Mouse (Mus musculus): ENCODE results near the gene Syna. TPM values are rescaled to one million over a fixed set of nuclear protein-coding genes. Genes with fewer than 3 reads are reported as not detected.

The Syna gene
- polyA plus RNA-seq, 1 experiment = not detected

DNA sequence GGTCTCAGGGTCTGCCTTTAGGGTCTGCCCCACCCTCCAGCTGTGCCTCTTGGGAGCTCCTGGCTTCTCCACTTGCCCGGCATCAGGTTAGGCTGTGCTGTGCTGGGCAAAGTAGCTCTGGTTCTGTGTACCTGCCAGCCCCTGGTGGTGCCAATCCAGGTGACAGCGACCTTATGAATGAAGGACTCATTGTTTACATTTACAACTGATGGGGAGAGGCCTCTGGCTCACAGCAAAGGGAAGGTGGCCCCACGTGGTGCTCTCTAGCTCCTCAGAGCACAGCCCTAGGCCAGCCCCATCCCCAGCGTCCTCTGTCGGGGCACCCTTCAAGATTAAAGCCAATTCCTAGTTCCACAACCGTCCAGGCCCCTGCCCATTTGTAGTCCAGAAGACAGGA lies 9.1 kb downstream of the Syna start:
- Histone ChIP-seq H3K27ac (ENCODE audit: control insufficient read depth, insufficient read depth, low read depth, low read length, poor library complexity) (no peak overlapping the region), H3K4me3 (replicated peaks; ENCODE audit: control insufficient read depth, low read depth, low read length) (no peak overlapping the region), H3K4me1 (ENCODE audit: control insufficient read depth, insufficient read depth, low read length) (no peaks in the 10 kb centered on the region; the same call in 1 of the 2 replicates)
- 15% methylated on average over 6 of the region's 6 CpGs for WGBS
- TF ChIP-seq CTCF (IDR thresholded peaks at IDR 0.05; ENCODE audit: control insufficient read depth, insufficient read depth, low read length) = no peak
- no peak for TF ChIP-seq POLR2A (IDR thresholded peaks at IDR 0.05; ENCODE audit: borderline replicate concordance, control insufficient read depth, low read depth, low read length)

- Histone ChIP-seq H3K4me3 (replicated peaks; ENCODE audit: control insufficient read depth, low read depth, low read length) (no peak overlapping the region), H3K27ac (ENCODE audit: control insufficient read depth, insufficient read depth, low read depth, low read length, poor library complexity) (no peak overlapping the region), H3K4me1 (ENCODE audit: control insufficient read depth, insufficient read depth, low read length) (no peaks in the 10 kb centered on the region; the same call in 1 of the 2 replicates)
- no peak for TF ChIP-seq POLR2A (IDR thresholded peaks at IDR 0.05; ENCODE audit: borderline replicate concordance, control insufficient read depth, low read depth, low read length)
- TF ChIP-seq CTCF (IDR thresholded peaks at IDR 0.05; ENCODE audit: control insufficient read depth, insufficient read depth, low read length) = no peak
- 67% methylated on average over 3 of the region's 3 CpGs for WGBS
These were observed 10.3 kb downstream of the Syna start for GRCm38 (mm10) chr5:134549640-134550168.

DNA sequence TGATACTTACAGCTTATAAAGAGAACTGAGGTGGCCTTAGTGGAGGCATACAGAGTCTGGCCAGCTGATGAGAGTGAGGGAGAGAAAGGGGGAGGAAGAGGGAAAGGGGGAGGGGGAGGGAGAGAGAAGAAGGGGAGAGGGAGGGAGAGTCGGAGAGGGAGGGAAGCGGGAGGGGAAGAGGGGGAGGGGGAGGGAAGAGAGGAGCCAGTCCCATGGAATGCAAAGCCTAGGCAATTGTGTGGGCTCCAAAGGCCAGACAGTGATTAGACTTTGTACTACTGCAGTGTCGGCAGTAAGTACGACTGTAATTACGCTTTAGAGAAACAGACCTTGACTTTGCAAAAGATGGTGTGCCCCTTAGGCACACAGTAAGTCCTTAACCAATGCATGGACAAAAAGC lies 11.7 kb downstream of the Syna start:
- Histone ChIP-seq H3K4me1 (ENCODE audit: control insufficient read depth, insufficient read depth, low read length) (no peaks in the 10 kb centered on the region; the same call in 1 of the 2 replicates), H3K27ac (ENCODE audit: control insufficient read depth, insufficient read depth, low read depth, low read length, poor library complexity) (no peak overlapping the region), H3K4me3 (replicated peaks; ENCODE audit: control insufficient read depth, low read depth, low read length) (no peak overlapping the region)
- WGBS = 68% methylated on average over 5 of the region's 5 CpGs
- TF ChIP-seq CTCF (IDR thresholded peaks at IDR 0.05; ENCODE audit: control insufficient read depth, insufficient read depth, low read length) = no peak
- no peak for TF ChIP-seq POLR2A (IDR thresholded peaks at IDR 0.05; ENCODE audit: borderline replicate concordance, control insufficient read depth, low read depth, low read length)

GRCm38 (mm10) chr5:134546790-134547189 lies 13.2 kb downstream of the Syna start:
- 72% methylated on average over 7 of the region's 7 CpGs for WGBS
- Histone ChIP-seq H3K4me3 (replicated peaks; ENCODE audit: control insufficient read depth, low read depth, low read length) (no peak overlapping the region), H3K4me1 (ENCODE audit: control insufficient read depth, insufficient read depth, low read length) (no peaks in the 10 kb centered on the region; the same call in 1 of the 2 replicates), H3K27ac (ENCODE audit: control insufficient read depth, insufficient read depth, low read depth, low read length, poor library complexity) (no peak overlapping the region)
- TF ChIP-seq POLR2A (IDR thresholded peaks at IDR 0.05; ENCODE audit: borderline replicate concordance, control insufficient read depth, low read depth, low read length) (no peak), CTCF (IDR thresholded peaks at IDR 0.05; ENCODE audit: control insufficient read depth, insufficient read depth, low read length) (no peak)

DNA sequence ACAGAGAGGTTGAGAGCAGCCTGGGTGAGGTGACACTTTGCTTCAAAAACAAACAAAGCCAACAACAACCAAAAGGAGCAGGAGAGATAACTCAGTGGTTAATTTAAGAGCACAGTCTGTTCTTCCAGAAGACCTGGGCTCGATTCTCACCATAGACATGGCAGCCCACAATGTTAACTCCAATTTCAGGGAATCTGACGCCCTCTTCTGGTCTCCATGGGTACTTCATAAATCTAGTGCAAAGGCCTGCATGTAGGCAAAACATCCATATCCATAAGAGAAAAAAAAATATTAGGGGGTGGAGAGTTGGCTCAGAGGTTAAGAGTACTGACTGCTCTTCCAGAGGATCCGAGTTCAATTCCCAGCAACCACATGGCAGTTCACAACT lies 14.7 kb downstream of the Syna start:
- TF ChIP-seq POLR2A (IDR thresholded peaks at IDR 0.05; ENCODE audit: borderline replicate concordance, control insufficient read depth, low read depth, low read length) = no peak
- H3K4me3 ChIP-seq (replicated peaks; ENCODE audit: control insufficient read depth, low read depth, low read length) = no peak overlapping the region
- WGBS = 63% methylated on average over 3 of the region's 3 CpGs
- H3K4me1 ChIP-seq (ENCODE audit: control insufficient read depth, insufficient read depth, low read length) = no peaks in the 10 kb centered on the region
- H3K27ac ChIP-seq (ENCODE audit: control insufficient read depth, insufficient read depth, low read depth, low read length, poor library complexity) = no peak overlapping the region

- TF ChIP-seq POLR2A (IDR thresholded peaks at IDR 0.05; ENCODE audit: borderline replicate concordance, control insufficient read depth, low read depth, low read length) (no peak), CTCF (IDR thresholded peaks at IDR 0.05; ENCODE audit: control insufficient read depth, insufficient read depth, low read length) (no peak)
- 86% methylated on average over 19 of the region's 19 CpGs for WGBS
- Histone ChIP-seq H3K4me3 (replicated peaks; ENCODE audit: control insufficient read depth, low read depth, low read length) (no peak overlapping the region), H3K27ac (ENCODE audit: control insufficient read depth, insufficient read depth, low read depth, low read length, poor library complexity) (no peak overlapping the region), H3K4me1 (ENCODE audit: control insufficient read depth, insufficient read depth, low read length) (no peaks in the 10 kb centered on the region)
These were observed 15.3 kb downstream of the Syna start for GRCm38 (mm10) chr5:134544516-134545241.

- no peaks in the 10 kb centered on the region for H3K4me1 ChIP-seq (ENCODE audit: control insufficient read depth, insufficient read depth, low read length)
- no peak overlapping the region for H3K4me3 ChIP-seq (replicated peaks; ENCODE audit: control insufficient read depth, low read depth, low read length)
- 78% methylated on average over 7 of the region's 7 CpGs for WGBS
- TF ChIP-seq CTCF (IDR thresholded peaks at IDR 0.05; ENCODE audit: control insufficient read depth, insufficient read depth, low read length) = no peak
- no peak for TF ChIP-seq POLR2A (IDR thresholded peaks at IDR 0.05; ENCODE audit: borderline replicate concordance, control insufficient read depth, low read depth, low read length)
- no peak overlapping the region for H3K27ac ChIP-seq (ENCODE audit: control insufficient read depth, insufficient read depth, low read depth, low read length, poor library complexity)
These were observed 18.3 kb downstream of the Syna start for GRCm38 (mm10) chr5:134541640-134542039.

- H3K4me1 ChIP-seq (ENCODE audit: control insufficient read depth, insufficient read depth, low read length) = no peaks in the 10 kb centered on the region
- TF ChIP-seq POLR2A (IDR thresholded peaks at IDR 0.05; ENCODE audit: borderline replicate concordance, control insufficient read depth, low read depth, low read length) = no peak
- TF ChIP-seq CTCF (IDR thresholded peaks at IDR 0.05; ENCODE audit: control insufficient read depth, insufficient read depth, low read length) = no peak
- WGBS = 76% methylated on average over 6 of the region's 6 CpGs
- no peak overlapping the region for H3K4me3 ChIP-seq (replicated peaks; ENCODE audit: control insufficient read depth, low read depth, low read length)
- H3K27ac ChIP-seq (ENCODE audit: control insufficient read depth, insufficient read depth, low read depth, low read length, poor library complexity) = no peak overlapping the region
These were observed 19.1 kb downstream of the Syna start for GRCm38 (mm10) chr5:134540881-134541280.
